Mouse (Mus musculus): Measurements from ENCODE around the gene Nipa1.

- TF ChIP-seq CTCF (IDR thresholded peaks at IDR 0.05) (no peak), EP300 (IDR thresholded peaks at IDR 0.05) (no peak)
Measured at GRCm38 (mm10) chr7:56023586-56023985, 3.8 kb upstream of the Nipa1 start.
